ENCODE assay signal across 17 mouse cellular contexts in the genomic region with DNA sequence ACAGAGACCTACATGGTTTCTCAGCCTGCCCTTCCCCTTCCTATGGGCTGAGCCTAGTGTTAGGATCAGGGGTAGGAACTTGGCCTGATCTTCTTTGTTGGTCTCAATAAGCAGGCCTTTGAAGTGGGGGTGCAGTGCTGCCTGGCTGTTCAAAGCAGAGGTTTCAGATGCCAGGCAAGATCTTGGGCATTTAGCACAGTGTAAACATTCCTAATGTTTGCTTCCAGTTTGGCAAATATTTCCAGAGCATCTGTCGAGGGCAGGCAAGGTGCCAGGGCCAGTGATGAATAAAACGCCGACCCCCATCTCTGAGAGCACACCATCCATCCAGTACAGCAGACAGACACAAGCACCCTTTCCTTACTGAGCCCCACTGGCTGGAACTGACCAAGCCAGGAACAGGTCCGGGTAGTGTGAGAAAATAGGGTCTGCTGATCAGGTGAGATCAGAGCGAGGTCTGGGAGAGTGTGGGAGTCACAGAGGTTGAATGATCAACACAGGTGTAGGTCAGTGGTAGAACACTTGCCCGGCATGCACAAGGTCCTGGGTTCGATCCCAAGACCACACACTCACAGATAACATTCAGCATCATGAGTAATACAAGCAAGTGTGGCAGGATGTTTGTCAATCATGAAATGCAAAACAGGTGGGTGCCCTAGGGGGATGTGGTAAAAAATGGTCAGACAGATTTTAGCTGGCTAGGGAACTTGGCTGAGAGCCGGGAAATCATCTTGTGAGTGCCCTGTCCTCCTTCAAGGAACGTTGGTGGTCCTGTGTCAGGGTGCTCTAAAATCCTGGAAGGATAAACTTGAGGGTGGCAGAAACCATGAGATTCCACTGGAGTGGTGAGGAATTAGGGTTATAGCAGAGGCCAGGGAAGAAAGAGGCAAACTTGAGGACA. TPM values are rescaled to one million over a fixed set of nuclear protein-coding genes. Genes with fewer than 3 reads are reported as not detected.
A peak's percentile ranks its signal among the peaks of the same experiment; 100 is the strongest.
DNase-seq lines count a peak whose midpoint lies in the region; ATAC-seq lines count a peak whose summit lies in the region.
"Had no signal": no experiment of that assay in that cellular context is flagged by ENCODE, and none has a peak within 500 bp of the region (broad histone marks: within the 10 kb centered on the region; RNA-seq: fewer than 3 reads in every experiment).

No protein-coding gene starts in this region.

- WGBS in intestine, embryonic 15.5 days, result 48% methylated on average over 9 of the region's 9 CpGs
- 51% methylated on average over 9 of the region's 9 CpGs for WGBS in intestine, embryonic 16.5 days
- 71% methylated on average over 9 of the region's 9 CpGs for WGBS in midbrain, embryonic 14.5 days
- 73% methylated on average over 9 of the region's 9 CpGs for WGBS in midbrain, embryonic 15.5 days
- 34% methylated on average over 9 of the region's 9 CpGs for WGBS in lung, embryonic 16.5 days
- WGBS in stomach, embryonic 15.5 days, result 41% methylated on average over 9 of the region's 9 CpGs

- H3K4me2 ChIP-seq in intestine, embryonic 15.5 days (replicated peaks), result no peak overlapping the region
- no peak overlapping the region for H3K4me2 ChIP-seq in intestine, embryonic 16.5 days (ENCODE audit: low read depth, low read length)
- H3K4me2 ChIP-seq in midbrain, embryonic 14.5 days (ENCODE audit: low read length), result no peak overlapping the region
- no peak overlapping the region for H3K4me2 ChIP-seq in midbrain, embryonic 15.5 days
- H3K4me2 ChIP-seq in lung, embryonic 16.5 days (ENCODE audit: low read depth, low read length), result 0 out of 2 replicates have a peak overlapping the region, but pooled peaks have one; percentile 5
- no peak overlapping the region for H3K4me2 ChIP-seq in stomach, embryonic 15.5 days
- H3K4me2 ChIP-seq: hindbrain, embryonic 13.5 days; liver, embryonic 13.5 days; neural tube, embryonic 13.5 days had no signal

- no peaks in the 10 kb centered on the region for H3K9me3 ChIP-seq in intestine, embryonic 15.5 days
- H3K9me3 ChIP-seq in intestine, embryonic 16.5 days (ENCODE audit: control insufficient read depth, low read length), result no peaks in the 10 kb centered on the region
- no peaks in the 10 kb centered on the region for H3K9me3 ChIP-seq in midbrain, embryonic 14.5 days (ENCODE audit: control insufficient read depth, low read length)
- H3K9me3 ChIP-seq in midbrain, embryonic 15.5 days, result no peaks in the 10 kb centered on the region
- H3K9me3 ChIP-seq in lung, embryonic 16.5 days (ENCODE audit: control insufficient read depth, low read length), result no peaks in the 10 kb centered on the region
- H3K9me3 ChIP-seq in stomach, embryonic 15.5 days, result no peaks in the 10 kb centered on the region
- H3K9me3 ChIP-seq: forebrain, embryonic 10.5 days; hindbrain, embryonic 13.5 days; liver, embryonic 13.5 days; neural tube, embryonic 13.5 days had no signal

- H3K4me1 ChIP-seq in intestine, embryonic 15.5 days (replicated peaks), result peaks cover 15% of the 10 kb centered on the region
- H3K4me1 ChIP-seq in intestine, embryonic 16.5 days (ENCODE audit: control insufficient read depth, insufficient read depth, low read length), result peaks cover 17% of the 10 kb centered on the region
- peaks cover 33% of the 10 kb centered on the region for H3K4me1 ChIP-seq in midbrain, embryonic 14.5 days (ENCODE audit: control insufficient read depth, insufficient read depth, low read length)
- H3K4me1 ChIP-seq in midbrain, embryonic 15.5 days, result peaks cover 36% of the 10 kb centered on the region
- peaks cover 58% of the 10 kb centered on the region for H3K4me1 ChIP-seq in lung, embryonic 16.5 days (replicated peaks; ENCODE audit: control insufficient read depth, insufficient read depth, low read length)
- peaks cover 24% of the 10 kb centered on the region for H3K4me1 ChIP-seq in stomach, embryonic 15.5 days

- H3K27ac ChIP-seq in intestine, embryonic 15.5 days, result no peak overlapping the region
- no peak overlapping the region for H3K27ac ChIP-seq in intestine, embryonic 16.5 days (ENCODE audit: low read length)
- H3K27ac ChIP-seq in midbrain, embryonic 14.5 days (replicated peaks; ENCODE audit: low read depth, low read length), result 0 out of 2 replicates have a peak overlapping the region, but pooled peaks have one; percentile 17
- H3K27ac ChIP-seq in midbrain, embryonic 15.5 days, result no peak overlapping the region
- H3K27ac ChIP-seq in lung, embryonic 16.5 days (ENCODE audit: low read length), result peak overlapping the region; percentile 81
- H3K27ac ChIP-seq in stomach, embryonic 15.5 days, result peak overlapping the region; percentile 16; the same call in 1 of the 2 replicates
- H3K27ac ChIP-seq: forebrain, embryonic 10.5 days; hindbrain, embryonic 13.5 days; liver, embryonic 13.5 days; neural tube, embryonic 13.5 days had no signal

- H3K36me3 ChIP-seq in intestine, embryonic 15.5 days, result no peaks in the 10 kb centered on the region
- H3K36me3 ChIP-seq in intestine, embryonic 16.5 days (ENCODE audit: control insufficient read depth, insufficient read depth, low read length), result no peaks in the 10 kb centered on the region
- no peaks in the 10 kb centered on the region for H3K36me3 ChIP-seq in midbrain, embryonic 14.5 days (ENCODE audit: control insufficient read depth, insufficient read depth, low read length)
- no peaks in the 10 kb centered on the region for H3K36me3 ChIP-seq in midbrain, embryonic 15.5 days (replicated peaks)
- H3K36me3 ChIP-seq in lung, embryonic 16.5 days (ENCODE audit: control insufficient read depth, insufficient read depth, low read length), result no peaks in the 10 kb centered on the region
- no peaks in the 10 kb centered on the region for H3K36me3 ChIP-seq in stomach, embryonic 15.5 days
- H3K36me3 ChIP-seq: forebrain, embryonic 10.5 days; hindbrain, embryonic 13.5 days; liver, embryonic 13.5 days; neural tube, embryonic 13.5 days had no signal

- peak; percentile 41; the same call in 1 of the 2 replicates for ATAC-seq in intestine, embryonic 15.5 days
- ATAC-seq in intestine, embryonic 16.5 days, result no peak
- no peak for ATAC-seq in midbrain, embryonic 14.5 days (ENCODE audit: low FRiP score, low TSS enrichment)
- no peak for ATAC-seq in midbrain, embryonic 15.5 days (replicated peaks)
- ATAC-seq in lung, embryonic 16.5 days (ENCODE audit: low read depth), result peak; percentile 56
- peak; percentile 26; the same call in 1 of the 2 replicates for ATAC-seq in stomach, embryonic 15.5 days (ENCODE audit: insufficient read depth, low FRiP score, low read depth)
- ATAC-seq: Patski had no signal

- H3K9ac ChIP-seq in intestine, embryonic 15.5 days, result no peak overlapping the region
- H3K9ac ChIP-seq in intestine, embryonic 16.5 days (ENCODE audit: low read depth, low read length), result no peak overlapping the region
- no peak overlapping the region for H3K9ac ChIP-seq in midbrain, embryonic 14.5 days (replicated peaks; ENCODE audit: low read length)
- H3K9ac ChIP-seq in midbrain, embryonic 15.5 days, result no peak overlapping the region
- H3K9ac ChIP-seq in lung, embryonic 16.5 days (ENCODE audit: low read length), result no peak overlapping the region
- no peak overlapping the region for H3K9ac ChIP-seq in stomach, embryonic 15.5 days
- H3K9ac ChIP-seq: hindbrain, embryonic 13.5 days; liver, embryonic 13.5 days; neural tube, embryonic 13.5 days had no signal

- peaks cover 38% of the 10 kb centered on the region for H3K27me3 ChIP-seq in intestine, embryonic 15.5 days (replicated peaks)
- H3K27me3 ChIP-seq in intestine, embryonic 16.5 days (replicated peaks; ENCODE audit: control insufficient read depth, insufficient read depth, low read length), result peaks cover 35% of the 10 kb centered on the region
- H3K27me3 ChIP-seq in midbrain, embryonic 14.5 days (ENCODE audit: control insufficient read depth, insufficient read depth, low read length), result peaks cover 28% of the 10 kb centered on the region
- peaks cover 15% of the 10 kb centered on the region for H3K27me3 ChIP-seq in midbrain, embryonic 15.5 days (replicated peaks)
- peaks cover 24% of the 10 kb centered on the region for H3K27me3 ChIP-seq in lung, embryonic 16.5 days (ENCODE audit: control insufficient read depth, insufficient read depth, low read depth, low read length)
- H3K27me3 ChIP-seq in stomach, embryonic 15.5 days (replicated peaks), result peaks cover 33% of the 10 kb centered on the region

- DNase-seq in midbrain, embryonic 14.5 days, result peak; percentile 33
- no peak for DNase-seq in thymus, postnatal 0 days (ENCODE audit: low spot score)
- no peak for DNase-seq in layer of hippocampus, postnatal 36 days
- DNase-seq: kidney, adult 18-20 months; kidney, postnatal 25 days; liver, embryonic 13.5 days; retina, postnatal 1 day; thymus, postnatal 36 days had no signal

- H3K4me3 ChIP-seq in intestine, embryonic 15.5 days (replicated peaks), result no peak overlapping the region
- H3K4me3 ChIP-seq in intestine, embryonic 16.5 days (ENCODE audit: low read length), result no peak overlapping the region
- H3K4me3 ChIP-seq in midbrain, embryonic 14.5 days (replicated peaks; ENCODE audit: low read depth, low read length), result no peak overlapping the region
- no peak overlapping the region for H3K4me3 ChIP-seq in midbrain, embryonic 15.5 days
- no peak overlapping the region for H3K4me3 ChIP-seq in lung, embryonic 16.5 days (ENCODE audit: low read length)
- no peak overlapping the region for H3K4me3 ChIP-seq in stomach, embryonic 15.5 days (replicated peaks)
- H3K4me3 ChIP-seq: forebrain, embryonic 10.5 days; hindbrain, embryonic 13.5 days; liver, embryonic 13.5 days; neural tube, embryonic 13.5 days had no signal

RNA-seq across cellular contexts. Expression of a gene that starts 5.6 kb away (rescaled TPM):
- 0.90 and 1.1 TPM in 2 replicates for polyA plus RNA-seq in intestine, embryonic 15.5 days (2015; fragmentation: Nextera tagmentation; extraction: Ambion mirVana)
- polyA plus RNA-seq in intestine, embryonic 16.5 days (2015; fragmentation: Nextera tagmentation; extraction: Ambion mirVana), result 0.56 and 0.65 TPM in 2 replicates
- 10.1 and 11.3 TPM in 2 replicates for polyA plus RNA-seq in midbrain, embryonic 14.5 days (2014; fragmentation: Nextera tagmentation; extraction: Ambion mirVana)
- polyA plus RNA-seq in midbrain, embryonic 15.5 days (2015; fragmentation: Nextera tagmentation; extraction: Ambion mirVana), result 13.6 and 13.7 TPM in 2 replicates
- polyA plus RNA-seq in lung, embryonic 16.5 days (2015; fragmentation: Nextera tagmentation; extraction: Ambion mirVana), result 1.0 and 1.2 TPM in 2 replicates
- 0.59 and 0.63 TPM in 2 replicates for polyA plus RNA-seq in stomach, embryonic 15.5 days (2015; fragmentation: Nextera tagmentation; extraction: Ambion mirVana)
- polyA plus RNA-seq in thymus, postnatal 0 days (2015; fragmentation: Nextera tagmentation; extraction: Ambion mirVana), result 0.23 and 0.31 TPM in 2 replicates
- total RNA-seq in layer of hippocampus, postnatal 36 days (2021), result 100 to 1,000 TPM; 452 to 470 TPM

RNA-seq across cellular contexts. Expression of a gene that starts 49.6 kb away (rescaled TPM):
- 9.0 and 10.1 TPM in 2 replicates for polyA plus RNA-seq in intestine, embryonic 15.5 days (2015; fragmentation: Nextera tagmentation; extraction: Ambion mirVana)
- 5.2 and 5.9 TPM in 2 replicates for polyA plus RNA-seq in intestine, embryonic 16.5 days (2015; fragmentation: Nextera tagmentation; extraction: Ambion mirVana)
- polyA plus RNA-seq in midbrain, embryonic 14.5 days (2014; fragmentation: Nextera tagmentation; extraction: Ambion mirVana), result 10.8 and 12.4 TPM in 2 replicates
- polyA plus RNA-seq in midbrain, embryonic 15.5 days (2015; fragmentation: Nextera tagmentation; extraction: Ambion mirVana), result 13.1 and 14.6 TPM in 2 replicates
- polyA plus RNA-seq in lung, embryonic 16.5 days (2015; fragmentation: Nextera tagmentation; extraction: Ambion mirVana), result 7.1 TPM in 2 replicates
- polyA plus RNA-seq in stomach, embryonic 15.5 days (2015; fragmentation: Nextera tagmentation; extraction: Ambion mirVana), result 9.3 and 10.0 TPM in 2 replicates
- polyA plus RNA-seq in thymus, postnatal 0 days (2015; fragmentation: Nextera tagmentation; extraction: Ambion mirVana), result 12.3 and 14.0 TPM in 2 replicates
- 10 to 100 TPM; 63.9 to 65.0 TPM for total RNA-seq in layer of hippocampus, postnatal 36 days (2021)

Comparison
In these comparisons a context has a peak if more than half of its experiments do, and no peak if none do; other contexts are left out.
1. ATAC-seq: peak in intestine, embryonic 15.5 days (single experiment), lung, embryonic 16.5 days (single experiment) and stomach, embryonic 15.5 days (single experiment); none in intestine, embryonic 16.5 days (single experiment), midbrain, embryonic 14.5 days (single experiment) and midbrain, embryonic 15.5 days (single experiment).
2. H3K27ac ChIP-seq: peak in midbrain, embryonic 14.5 days (single experiment), lung, embryonic 16.5 days (single experiment) and stomach, embryonic 15.5 days (single experiment); none in intestine, embryonic 15.5 days (single experiment), intestine, embryonic 16.5 days (single experiment) and midbrain, embryonic 15.5 days (single experiment).